Mouse (Mus musculus) heart, postnatal 14 days (tissue): Measurements from ENCODE around the gene Jmjd7. TPM values are rescaled to one million over a fixed set of nuclear protein-coding genes. Genes with fewer than 3 reads are reported as not detected.

ENCODE experiments used
- DNase-seq, 2 experiments: peaks; one replicate each; pipeline ENCODE4 v3.0.0; 2021 to 2022
- intact Hi-C: fragments of 180-260 bp; cut with DNase I; formaldehyde crosslinking; loops from one replicate; pipeline ENCODE4 v1.15.1; 2025
- microRNA-seq, 2 experiments: library from miRNA; unstranded; fragments of <30 nt; microRNA quantifications; one replicate each; pipeline ENCODE4 v1.2.0; 2021 to 2022
- total RNA-seq, 2 experiments: library from RNA; stranded (reverse); gene quantifications; 2 replicates each; pipeline ENCODE4 v1.2.3; 2021

The Jmjd7 gene
- total RNA-seq, 2 experiments from 2014 or later: 7.5 to 8.8 TPM

DNA sequence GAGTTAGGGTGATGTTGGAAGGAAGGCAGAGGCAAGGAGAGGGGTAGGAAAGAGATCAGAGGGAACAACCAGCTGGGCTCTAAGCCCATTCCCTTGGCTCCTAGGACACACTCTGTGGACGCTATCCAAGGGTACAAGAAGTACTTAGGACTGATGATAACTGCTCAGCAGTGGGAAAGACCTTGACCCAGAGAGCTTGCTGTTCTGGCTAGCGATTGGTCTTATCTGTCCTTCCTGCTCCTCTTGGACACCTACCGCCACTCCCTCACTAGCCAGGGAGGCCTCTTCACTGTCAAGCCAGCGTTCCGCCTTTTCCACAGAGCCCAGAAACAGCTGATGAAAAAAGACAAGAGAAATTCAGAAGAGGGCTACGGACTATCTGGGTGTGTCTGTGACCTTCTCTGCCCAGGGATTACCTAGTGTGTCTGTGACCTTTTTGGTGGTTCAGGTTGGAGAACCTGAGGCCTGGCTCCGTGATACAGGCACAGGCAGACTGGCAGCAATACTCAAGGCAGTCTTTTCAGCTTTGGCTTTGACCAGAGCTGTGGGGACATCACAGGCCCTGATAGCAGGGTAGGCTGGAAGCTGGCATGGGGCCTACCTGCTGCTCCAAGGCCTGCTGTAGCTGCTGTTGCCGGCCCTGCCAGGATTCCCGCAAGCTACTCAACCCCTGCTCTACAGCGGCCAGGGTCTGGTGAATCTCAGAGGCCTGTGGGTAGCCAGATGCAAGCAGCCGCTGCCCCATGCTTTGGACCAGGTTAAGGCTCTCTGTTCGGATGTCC, 27.7 kb downstream of the Jmjd7 start:
- peak; percentile 54 to 60 for DNase-seq
- intact Hi-C loops: no loop called here

DNA sequence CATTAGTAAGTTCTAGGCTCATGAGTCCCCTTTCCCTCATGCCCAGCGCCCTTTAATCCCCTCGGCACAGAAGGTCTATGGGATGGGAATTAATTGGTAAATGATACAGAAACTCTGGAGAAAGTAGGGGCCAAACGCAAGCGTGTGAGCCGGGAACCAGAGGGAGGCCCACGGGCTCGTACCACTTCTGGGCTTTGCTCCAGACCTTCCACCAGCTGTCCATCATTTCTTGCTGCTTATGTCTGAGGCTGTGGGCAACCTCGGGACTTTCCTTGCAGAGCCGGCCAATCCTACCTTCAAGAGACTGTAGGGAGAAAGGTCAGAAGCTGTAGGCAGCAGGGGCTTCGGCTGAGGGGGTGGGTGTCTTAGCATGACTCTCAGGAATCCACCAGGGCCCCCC, 28.6 kb downstream of the Jmjd7 start:
- DNase-seq: no peak
- intact Hi-C loops: no loop called here

DNA sequence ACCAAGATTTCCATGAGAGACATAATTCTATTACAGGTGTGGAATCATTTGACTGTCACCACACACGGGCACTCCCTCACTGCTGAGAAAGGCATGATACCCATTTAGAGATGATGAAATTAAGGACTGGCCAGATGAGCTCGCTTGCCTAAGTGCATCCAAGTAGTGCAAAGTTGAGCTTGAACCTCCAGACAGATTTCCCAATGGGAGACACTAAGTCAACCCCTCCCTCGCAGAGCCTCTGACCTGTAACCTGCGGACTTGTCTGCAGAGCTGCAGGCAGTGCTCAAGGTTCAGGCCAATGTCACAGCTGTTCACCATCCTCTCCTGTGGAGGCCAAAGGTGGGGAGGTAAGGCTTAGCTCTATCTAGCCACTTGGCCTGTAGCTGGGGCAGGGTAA, 31.5 kb downstream of the Jmjd7 start:
- intact Hi-C loops: no loop called here
- DNase-seq: no peak

DNA sequence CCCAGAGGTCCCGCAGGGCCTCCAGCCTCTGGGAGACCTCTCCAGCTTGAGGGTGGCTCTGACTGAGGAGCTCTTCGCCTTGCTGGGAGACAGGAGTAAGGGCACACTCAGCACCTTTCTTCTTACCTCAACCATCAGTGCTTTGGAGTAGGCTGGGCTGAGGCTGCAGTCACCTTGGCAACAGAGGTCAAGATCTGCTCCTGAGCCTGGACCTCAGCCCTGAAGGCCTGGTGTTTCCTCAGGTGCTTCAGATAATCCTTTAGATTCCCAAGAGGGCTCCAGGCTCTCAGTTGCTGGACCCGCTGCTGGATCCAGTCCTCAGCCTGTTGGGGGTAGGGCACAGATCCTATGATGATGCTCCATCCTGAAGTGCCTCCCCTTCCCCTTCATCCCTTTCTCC, 32.2 kb downstream of the Jmjd7 start:
- intact Hi-C loops: no loop called here

DNA sequence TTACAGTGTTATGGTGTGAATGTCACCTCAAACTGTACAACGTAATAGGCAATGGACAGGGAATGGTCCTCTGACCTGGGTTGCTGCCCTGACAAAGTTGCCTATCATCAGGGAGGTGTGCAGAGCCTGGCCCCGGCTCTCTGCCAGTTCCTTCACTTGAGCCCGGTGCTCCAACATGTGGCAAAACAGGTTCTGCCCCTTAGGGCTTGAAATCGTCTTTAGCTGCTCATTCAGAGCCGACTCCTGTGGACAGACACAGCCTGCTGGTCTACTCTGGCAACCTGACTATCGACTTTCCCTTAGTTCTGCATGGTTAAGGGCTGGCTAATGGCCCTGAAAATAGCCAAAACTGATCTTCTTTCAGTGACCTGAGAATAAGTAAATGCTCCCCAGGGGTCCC, 32.9 kb downstream of the Jmjd7 start:
- intact Hi-C loops: no loop called here
- DNase-seq: no peak

More for the DNA sequence above, 32.2 kb downstream of the Jmjd7 start:
- no peak for DNase-seq

DNA sequence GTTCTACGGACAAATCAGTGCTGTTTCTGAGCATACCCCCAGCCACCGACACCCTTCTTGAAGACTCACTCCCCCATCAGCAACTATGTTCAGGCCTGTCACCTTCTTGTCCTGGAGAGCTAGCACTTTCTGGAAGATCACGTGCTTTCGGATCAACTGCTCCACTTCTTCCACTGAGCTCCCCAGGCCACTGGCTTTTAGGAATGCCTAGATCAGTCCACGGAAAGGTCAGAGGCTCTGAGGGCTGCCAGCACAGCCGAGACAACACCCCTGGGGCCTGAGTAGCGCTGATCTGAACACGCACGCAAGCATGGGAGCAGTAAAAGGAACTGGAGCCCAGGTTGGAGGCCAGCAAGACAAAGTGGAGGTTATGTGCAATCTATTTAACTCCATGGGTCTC, 33.4 kb downstream of the Jmjd7 start:
- intact Hi-C loops: no loop called here

DNA sequence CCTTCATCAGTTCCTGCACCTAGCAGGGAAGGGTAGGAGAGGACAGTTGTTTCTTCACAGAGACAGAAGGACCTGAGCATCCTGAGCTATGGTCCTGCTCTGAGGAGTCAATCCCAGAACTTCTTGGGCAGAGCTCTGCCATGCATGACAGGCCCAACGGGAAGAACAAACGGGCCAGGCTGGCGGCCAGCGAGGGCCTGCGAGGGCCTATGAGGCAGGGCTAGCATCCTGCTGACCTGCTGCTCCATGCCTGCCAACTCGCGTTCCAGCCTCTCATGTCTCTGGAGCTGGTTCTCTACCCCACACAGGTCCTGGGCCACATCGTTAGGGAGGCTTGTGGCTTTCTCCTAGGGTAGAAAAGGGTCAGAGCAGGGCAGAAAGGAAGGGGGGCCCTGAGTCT, 35.0 kb downstream of the Jmjd7 start:
- no peak for DNase-seq

More for the DNA sequence above, 33.4 kb downstream of the Jmjd7 start:
- DNase-seq: no peak

DNA sequence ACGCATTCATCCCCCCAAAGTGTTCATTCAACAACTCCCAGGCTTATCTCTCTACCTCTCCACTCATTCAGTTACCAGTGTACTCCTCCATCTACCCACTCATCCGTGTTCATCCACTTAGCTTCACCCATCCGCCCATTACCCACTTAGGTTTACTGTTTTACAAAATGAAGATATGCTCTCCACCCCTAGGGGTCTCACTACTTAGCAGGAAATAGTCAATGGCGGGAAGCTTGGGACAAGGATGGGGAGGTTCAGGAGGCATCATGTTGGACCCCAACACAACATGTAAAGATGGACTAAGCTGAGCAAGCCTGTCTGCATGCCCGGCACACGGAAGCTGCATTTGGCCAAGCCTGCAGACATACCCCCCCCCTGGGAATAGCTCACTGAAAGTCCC, 37.4 kb downstream of the Jmjd7 start:
- no peak for DNase-seq
- intact Hi-C loops: loop anchor here (5.0 kb wide), 1 partner anchor 92 kb away; the partner anchor contains the start of gene Mapkbp1

More for the DNA sequence above, 35.0 kb downstream of the Jmjd7 start:
- intact Hi-C loops: no loop called here

DNA sequence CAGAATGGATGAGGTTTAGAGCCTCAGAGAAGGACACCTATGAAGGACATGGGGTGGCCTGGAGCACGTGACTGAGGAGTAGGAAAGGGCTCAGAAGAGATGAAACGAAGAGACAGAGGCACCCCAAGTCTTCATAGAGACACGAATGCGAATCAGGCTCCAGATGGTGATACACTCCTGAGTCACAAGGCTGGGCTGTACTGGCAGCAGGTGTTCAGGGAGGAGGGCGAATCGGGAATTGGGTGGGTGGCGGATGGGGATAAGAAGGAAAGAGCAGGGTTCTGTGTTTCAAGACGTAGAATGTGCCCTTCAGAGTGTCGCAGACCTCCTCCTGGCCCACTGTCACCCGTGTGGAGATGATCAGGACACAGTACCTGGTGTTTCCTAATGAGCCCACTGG, 38.0 kb downstream of the Jmjd7 start:
- intact Hi-C loops: loop anchor here (5.0 kb wide), 1 partner anchor 93 kb away; the partner anchor contains the start of gene Mapkbp1

DNA sequence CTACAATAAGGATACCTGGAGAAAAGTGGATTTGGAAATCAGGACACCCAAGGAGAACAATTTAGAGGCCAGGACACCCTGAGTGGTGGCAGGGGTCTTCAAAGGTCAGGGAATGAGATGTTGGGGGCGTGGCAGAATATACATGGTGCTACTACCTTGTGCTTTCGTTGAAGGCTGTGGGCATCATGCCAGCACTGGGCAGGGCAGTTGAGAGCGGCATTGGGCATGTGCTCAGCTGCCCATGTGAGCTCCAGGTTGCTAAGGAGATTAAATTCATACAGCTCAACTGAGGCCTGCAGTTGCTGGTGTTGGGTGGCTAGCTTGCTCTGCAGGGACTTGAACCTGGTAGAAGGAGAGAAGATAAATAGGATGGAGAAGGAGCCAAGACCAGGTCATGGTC, 38.9 kb downstream of the Jmjd7 start:
- DNase-seq: no peak
- intact Hi-C loops: loop anchor here (5.0 kb wide), 1 partner anchor 94 kb away; the partner anchor contains the start of gene Mapkbp1

More for the DNA sequence above, 38.0 kb downstream of the Jmjd7 start:
- DNase-seq: no peak

DNA sequence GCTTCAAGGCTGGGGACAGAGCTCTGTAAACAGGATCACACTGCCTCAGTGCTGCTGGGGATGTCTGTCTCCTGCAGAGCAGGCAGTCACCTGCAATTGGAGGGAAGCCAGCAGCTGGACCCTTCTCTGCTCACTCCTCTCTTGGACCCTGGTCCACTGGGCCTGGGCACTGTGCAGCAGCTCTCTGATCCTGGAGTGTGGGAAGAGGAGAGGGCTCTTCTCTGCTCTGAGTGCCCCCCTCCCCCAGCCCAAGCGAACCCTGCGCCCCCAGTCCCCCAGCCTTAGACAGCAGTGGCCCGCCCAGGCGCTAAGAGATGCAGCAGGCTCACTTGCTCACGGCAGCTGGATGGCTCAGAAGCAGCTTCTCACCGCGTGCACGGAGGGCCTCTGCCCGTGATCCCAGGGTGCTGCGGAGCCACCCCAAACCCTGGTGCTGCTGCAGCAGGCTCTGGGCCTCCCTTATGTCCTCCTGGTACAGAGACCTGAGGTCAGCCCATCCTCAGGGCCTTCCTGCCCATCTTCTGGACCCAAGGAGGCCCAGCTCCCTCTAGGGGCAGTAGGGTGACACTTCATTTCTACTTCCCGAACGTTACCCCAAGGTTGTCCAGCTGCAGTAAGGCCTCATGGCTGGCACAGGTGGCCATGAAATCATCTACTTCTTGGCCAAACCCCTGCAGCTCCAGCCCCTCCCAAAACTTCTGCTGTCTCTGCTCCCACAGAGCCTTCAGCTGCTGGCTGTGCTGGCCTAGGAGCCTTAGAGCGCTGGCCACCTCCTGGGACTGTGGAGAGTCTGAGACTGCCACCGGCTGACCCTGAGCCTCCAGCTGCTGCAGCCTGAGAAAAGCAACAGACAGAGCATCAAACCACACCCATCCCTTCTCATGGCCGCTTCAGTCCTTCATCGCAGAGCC, 41.5 kb downstream of the Jmjd7 start:
- intact Hi-C loops: loop anchor here (5.0 kb wide), 1 partner anchor 97 kb away; the partner anchor contains the start of gene Mapkbp1
- DNase-seq: peak; percentile 38 to 61

DNA sequence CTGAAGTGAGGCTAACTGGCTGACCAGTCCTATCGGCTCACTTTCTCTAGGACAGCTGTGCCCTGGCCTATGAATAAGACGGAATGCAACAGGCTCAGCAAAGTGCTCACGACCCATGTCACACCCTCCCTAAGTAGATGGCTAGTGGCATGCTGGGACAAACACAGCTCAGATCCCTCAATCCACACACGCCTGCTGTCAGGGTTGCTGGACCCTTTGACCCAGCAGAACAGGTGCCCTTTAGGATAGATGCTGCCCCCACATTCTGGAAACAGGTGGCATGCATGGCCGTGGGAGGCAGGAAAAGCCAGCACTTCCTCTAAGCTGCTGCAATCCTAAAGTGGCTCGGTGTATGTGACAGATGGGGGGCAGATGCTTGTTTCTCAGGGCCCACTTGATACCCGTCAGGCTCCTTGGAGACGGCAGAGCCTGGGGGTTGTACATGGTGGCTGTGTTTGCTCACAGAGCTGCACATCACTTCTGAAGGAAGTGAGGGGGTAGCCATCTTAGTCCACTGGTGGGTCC, 42.2 kb downstream of the Jmjd7 start:
- intact Hi-C loops: loop anchor here (5.0 kb wide), 1 partner anchor 97 kb away; the partner anchor contains the start of gene Mapkbp1
- DNase-seq: no peak

DNA sequence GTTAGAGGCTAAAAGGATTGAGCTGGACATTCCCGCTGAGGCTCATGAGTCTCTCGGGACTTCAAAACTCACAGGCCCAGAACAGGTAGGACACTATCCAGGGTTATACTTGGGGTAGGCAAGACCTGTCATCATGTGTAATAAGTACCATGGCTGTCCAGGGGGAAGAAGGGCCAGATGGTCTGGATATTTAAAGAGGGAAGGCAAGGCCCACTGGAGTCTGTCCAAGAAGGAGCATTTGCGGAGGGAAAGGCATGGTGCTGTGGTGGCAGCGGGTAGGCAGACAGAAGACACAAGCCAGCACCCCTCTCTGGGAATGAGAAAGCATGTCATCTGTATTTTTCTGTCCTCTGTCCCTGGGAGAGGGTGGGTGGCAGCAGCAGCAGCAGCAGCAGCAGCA, 46.8 kb downstream of the Jmjd7 start:
- DNase-seq: no peak
- intact Hi-C loops: no loop called here

DNA sequence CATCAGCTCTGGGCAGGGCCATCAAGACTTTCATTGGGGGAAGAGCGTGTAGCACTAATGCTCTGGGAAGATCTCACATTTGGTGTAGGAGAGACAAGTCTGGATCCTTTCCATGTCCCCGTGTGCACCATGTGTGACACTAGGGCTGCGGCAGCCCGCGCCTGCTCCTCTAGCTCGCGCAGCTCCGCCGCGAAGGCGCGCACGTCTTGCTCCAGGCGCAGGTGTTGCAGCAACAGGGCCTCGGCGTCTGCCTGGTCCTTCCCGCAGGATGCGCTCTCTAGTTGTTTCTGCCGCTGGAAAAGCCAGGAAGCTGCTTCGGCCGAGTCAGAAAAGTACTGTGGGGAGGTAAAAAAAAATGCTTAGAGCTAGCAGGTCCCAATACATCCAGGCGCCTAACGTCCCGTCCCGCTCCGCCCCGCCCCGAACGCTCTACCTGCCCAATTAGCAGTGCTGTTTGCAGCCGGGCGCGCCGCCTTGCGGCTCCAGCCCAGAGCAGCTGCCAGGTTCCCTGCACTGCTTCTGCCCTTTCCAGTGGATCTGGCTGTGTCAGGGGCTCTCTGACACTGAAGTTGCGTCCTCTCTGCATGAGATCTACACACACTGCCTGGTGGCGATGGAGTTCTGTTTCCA, 48.9 kb downstream of the Jmjd7 start:
- intact Hi-C loops: no loop called here
- peak; percentile 56 to 72 for DNase-seq

Small RNAs within 50 kb of the gene (microRNA-seq; reads per million reads assigned to microRNA genes)
- 0 to 0.12 reads per million in 2 experiments for gene Mir7665

Other genes starting within 250 kb of the Jmjd7 start
- gene Rpap1, start 239.9 kb upstream of the Jmjd7 start, total RNA-seq: 10 to 100 TPM; 13.2 to 13.3 TPM
- gene Tyro3, start 229.8 kb upstream of the Jmjd7 start, total RNA-seq: 1 to 10 TPM; 2.1 to 4.5 TPM
- gene Mga, start 130.3 kb upstream of the Jmjd7 start, total RNA-seq: 10 to 100 TPM; 44.6 to 58.2 TPM
- gene Mapkbp1, start 54.8 kb upstream of the Jmjd7 start, total RNA-seq: 10 to 100 TPM; 11.0 to 12.2 TPM
- gene Gm28042, start within 50 bp of the Jmjd7 start, total RNA-seq: 1 to 10 TPM; 1.1 to 2.1 TPM
- gene Pla2g4b, start 5.9 kb downstream of the Jmjd7 start, total RNA-seq: 1 to 10 TPM; 1.9 to 2.5 TPM
- 100 to 1,000 TPM; 439 to 440 TPM for gene Ehd4, start 127.1 kb downstream of the Jmjd7 start, total RNA-seq
- gene Pla2g4e, start 217.9 kb downstream of the Jmjd7 start, total RNA-seq: 1 to 10 TPM; 3.6 to 3.8 TPM